Mouse (Mus musculus): ENCODE measurements around the gene Olfr895.

Gene Olfr895

GRCm38 (mm10) chr9:38267551-38267950, at the start of gene Olfr895:
Gene Olfr895, plus strand, starts transcription at chr9:38267851.
- no peak for DNase-seq

- DNase-seq = no peak
Measured at GRCm38 (mm10) chr9:38252474-38252873, 15.2 kb upstream of the Olfr895 start, which contains the start of gene Olfr143. Gene Olfr143, plus strand, starts transcription at chr9:38252774.

DNA sequence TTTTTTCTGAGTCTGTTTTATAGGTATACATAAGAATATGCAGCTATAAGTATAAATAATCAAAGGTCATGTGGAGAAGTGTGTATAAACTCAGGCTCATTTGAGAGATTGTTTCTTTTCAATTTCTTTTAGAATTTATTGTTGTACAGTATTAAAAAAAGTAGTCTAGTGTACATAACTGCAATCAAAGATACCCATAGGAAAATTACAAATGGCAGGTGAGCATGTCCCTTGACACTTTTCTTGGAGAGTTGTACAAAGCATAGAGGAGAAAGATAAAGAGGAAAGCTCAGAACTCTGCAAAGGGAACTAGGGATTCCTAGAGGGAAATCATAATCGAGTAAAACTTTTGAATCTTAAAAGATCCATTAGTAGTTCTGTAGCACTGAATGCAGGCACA, 23.2 kb downstream of the Olfr895 start, which contains the start of gene Olfr896-ps1:
Gene Olfr896-ps1 (plus strand): TSS at position 301 of the 400 bp plus-strand sequence.
- DNase-seq = no peak

Measured in retina, postnatal 1 day (tissue).